Mouse (Mus musculus): ENCODE measurements around the gene Ttbk1.

DNA sequence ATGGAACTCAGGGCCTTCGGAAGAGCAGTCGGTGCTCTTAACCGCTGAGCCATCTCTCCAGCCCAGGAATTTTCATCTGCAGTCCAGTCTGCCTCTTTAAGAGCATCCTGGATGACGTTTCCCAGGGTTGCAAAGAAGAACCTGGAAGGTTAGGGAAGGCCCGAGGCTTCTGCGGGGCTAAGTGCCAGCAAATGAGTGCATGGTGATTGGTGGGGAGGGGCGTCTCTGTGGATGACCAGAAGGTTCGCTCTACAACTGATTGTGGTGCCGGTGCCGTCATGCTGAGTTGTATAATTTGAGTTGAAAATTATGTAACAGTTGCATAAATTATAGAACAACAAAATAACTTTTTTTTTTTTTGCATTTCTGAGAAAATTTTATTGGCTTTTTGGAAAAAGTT, 48.3 kb downstream of the Ttbk1 start:
- TF ChIP-seq CTCF (IDR thresholded peaks at IDR 0.05; ENCODE audit: low read depth) (no peak), EP300 (IDR thresholded peaks at IDR 0.05; ENCODE audit: low read depth) (no peak)
